Mouse (Mus musculus): ENCODE data around the gene Hormad2. TPM values are rescaled to one million over a fixed set of nuclear protein-coding genes. Genes with fewer than 3 reads are reported as not detected.

Gene Hormad2
- polyA plus RNA-seq, 1 experiment from 2014 or later, result 0.31 TPM

DNA sequence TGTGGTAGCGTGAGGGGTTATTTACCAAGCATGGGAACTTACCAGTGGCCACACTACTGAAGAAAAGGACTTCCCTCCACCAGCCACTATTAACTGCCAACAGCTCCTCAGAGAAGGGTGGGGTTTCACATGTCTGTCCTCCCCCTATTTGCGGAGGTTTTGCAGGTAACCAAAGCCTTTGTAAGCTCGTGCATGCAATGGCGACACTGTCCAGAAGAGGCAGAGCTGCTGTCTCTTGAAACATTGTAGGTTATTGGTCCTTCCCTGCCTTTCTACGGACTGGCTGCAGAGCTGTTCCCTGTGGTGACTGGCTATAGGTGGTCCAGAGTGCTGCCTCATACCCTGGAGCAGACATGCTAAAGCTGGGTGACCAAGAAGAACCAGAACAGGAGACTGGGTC lies 28.2 kb upstream of the Hormad2 start:
- no peak overlapping the region for H3K9ac ChIP-seq (replicated peaks)
- no peak overlapping the region for H3K4me3 ChIP-seq (replicated peaks)
- no peak for ATAC-seq (ENCODE audit: insufficient number of reproducible peaks, insufficient read depth, low FRiP score, low TSS enrichment, low read depth)
- no peaks in the 10 kb centered on the region for H3K36me3 ChIP-seq
- H3K27me3 ChIP-seq, result no peaks in the 10 kb centered on the region
- H3K9me3 ChIP-seq, result no peaks in the 10 kb centered on the region
- no peak overlapping the region for H3K4me2 ChIP-seq
- WGBS, result 66% methylated on average over 5 of the region's 5 CpGs
- H3K27ac ChIP-seq, result no peak overlapping the region
- H3K4me1 ChIP-seq (replicated peaks), result peaks cover 19% of the 10 kb centered on the region

DNA sequence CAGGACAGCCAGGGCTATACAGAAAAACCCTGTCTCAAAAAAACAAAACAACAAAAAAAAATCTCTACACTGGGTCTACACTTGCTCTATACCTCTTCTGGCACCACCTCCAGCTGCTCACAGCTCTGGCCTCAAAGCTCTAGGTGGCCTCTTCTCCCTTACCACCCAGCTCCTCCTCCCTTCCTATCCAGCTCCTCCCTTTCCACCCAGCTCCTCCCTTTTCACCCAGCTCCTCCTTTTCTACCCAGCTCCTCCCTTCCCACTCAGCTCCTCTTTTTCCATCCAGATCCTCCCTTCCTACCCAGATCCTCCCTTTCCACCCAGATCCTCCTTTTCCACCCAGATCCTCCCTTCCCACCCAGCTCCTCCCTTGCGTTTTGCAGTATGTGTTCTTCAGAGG lies 26.5 kb upstream of the Hormad2 start:
- H3K9me3 ChIP-seq, result no peaks in the 10 kb centered on the region
- 94% methylated on average over 1 of the region's 1 CpGs for WGBS
- ATAC-seq (ENCODE audit: insufficient number of reproducible peaks, insufficient read depth, low FRiP score, low TSS enrichment, low read depth), result no peak

DNA sequence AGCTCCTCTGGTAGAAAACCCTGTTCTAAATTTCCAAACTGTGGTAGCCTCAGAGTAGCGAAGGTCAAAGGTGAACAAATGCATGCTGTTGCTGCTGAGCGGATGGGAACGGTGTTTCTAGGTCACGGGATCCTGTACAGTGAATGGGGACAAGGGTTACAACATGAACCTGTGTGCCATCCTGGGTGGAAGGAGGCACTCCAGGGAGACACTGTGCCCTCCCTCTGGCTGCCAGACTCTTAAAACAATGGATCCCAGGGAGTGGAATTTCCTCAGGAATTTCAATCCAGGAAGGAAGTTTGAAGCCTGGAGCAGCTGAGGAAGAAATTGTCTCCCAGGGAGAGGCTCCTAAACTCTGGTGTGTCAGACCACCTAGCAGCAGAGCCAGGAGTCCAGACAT lies 25.3 kb upstream of the Hormad2 start:
- Histone ChIP-seq H3K27ac (no peak overlapping the region), H3K4me3 (replicated peaks) (no peak overlapping the region), H3K36me3 (no peaks in the 10 kb centered on the region), H3K27me3 (no peaks in the 10 kb centered on the region), H3K9ac (replicated peaks) (no peak overlapping the region), H3K4me1 (replicated peaks) (0 out of 2 replicates have a peak, but pooled peaks cover under 1% of the 10 kb centered on the region), H3K9me3 (no peaks in the 10 kb centered on the region), H3K4me2 (no peak overlapping the region)
- ATAC-seq (ENCODE audit: insufficient number of reproducible peaks, insufficient read depth, low FRiP score, low TSS enrichment, low read depth), result no peak
- WGBS, result 74% methylated on average over 4 of the region's 4 CpGs

More for the DNA sequence above, 26.5 kb upstream of the Hormad2 start:
- no peak overlapping the region for H3K4me3 ChIP-seq (replicated peaks)
- no peak overlapping the region for H3K9ac ChIP-seq (replicated peaks)
- no peak overlapping the region for H3K4me2 ChIP-seq
- no peaks in the 10 kb centered on the region for H3K36me3 ChIP-seq
- no peaks in the 10 kb centered on the region for H3K27me3 ChIP-seq
- peaks cover 9% of the 10 kb centered on the region for H3K4me1 ChIP-seq (replicated peaks)
- no peak overlapping the region for H3K27ac ChIP-seq

DNA sequence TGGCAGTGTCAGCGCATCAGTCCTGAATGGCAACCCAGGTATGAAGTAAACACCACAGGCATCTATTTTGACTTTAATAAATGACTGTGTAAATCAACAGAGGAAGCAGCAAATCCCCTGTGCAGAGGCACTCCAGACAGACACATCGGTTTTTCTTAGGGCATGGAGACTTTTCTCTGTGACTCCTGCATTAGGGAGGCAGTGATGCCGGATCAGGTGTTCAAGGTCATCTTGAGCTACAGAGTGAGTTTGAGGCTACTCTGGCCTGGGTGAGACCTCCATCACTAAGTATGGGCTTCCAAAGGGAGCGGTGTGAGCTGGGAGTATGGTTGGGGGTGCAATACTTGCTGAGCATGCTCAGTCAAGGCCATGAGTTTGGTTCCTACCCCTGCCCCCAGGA lies 23.7 kb upstream of the Hormad2 start:
- WGBS, result 83% methylated on average over 4 of the region's 4 CpGs
- H3K4me1 ChIP-seq (replicated peaks), result 0 out of 2 replicates have a peak, but pooled peaks cover 8% of the 10 kb centered on the region
- no peak overlapping the region for H3K27ac ChIP-seq
- H3K9ac ChIP-seq (replicated peaks), result no peak overlapping the region
- no peaks in the 10 kb centered on the region for H3K27me3 ChIP-seq
- ATAC-seq (ENCODE audit: insufficient number of reproducible peaks, insufficient read depth, low FRiP score, low TSS enrichment, low read depth), result no peak
- H3K4me2 ChIP-seq, result no peak overlapping the region
- no peaks in the 10 kb centered on the region for H3K9me3 ChIP-seq
- no peak overlapping the region for H3K4me3 ChIP-seq (replicated peaks)
- no peaks in the 10 kb centered on the region for H3K36me3 ChIP-seq

DNA sequence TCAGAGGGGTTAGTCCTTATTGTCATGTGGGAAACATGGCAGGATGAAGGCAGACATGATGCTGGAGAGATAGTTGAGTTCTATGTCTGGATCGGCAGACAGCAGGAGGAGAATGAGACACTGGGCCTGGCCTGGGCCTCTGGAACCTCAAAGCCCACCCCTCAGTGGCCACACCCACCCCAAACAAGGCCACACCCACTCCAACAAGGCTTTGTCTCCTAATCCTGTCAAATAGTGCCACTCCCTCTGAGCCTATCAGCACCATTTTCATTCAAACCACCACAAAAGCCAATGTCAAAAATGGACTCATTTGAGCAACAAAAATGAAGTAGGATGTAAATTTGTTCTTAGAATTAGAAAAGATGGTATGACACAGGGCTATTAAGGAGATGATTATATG lies 23.3 kb upstream of the Hormad2 start:
- 88% methylated on average over 1 of the region's 1 CpGs for WGBS
- H3K4me3 ChIP-seq (replicated peaks), result no peak overlapping the region
- no peak overlapping the region for H3K9ac ChIP-seq (replicated peaks)
- H3K4me1 ChIP-seq (replicated peaks), result 0 out of 2 replicates have a peak, but pooled peaks cover 8% of the 10 kb centered on the region
- no peak for ATAC-seq (ENCODE audit: insufficient number of reproducible peaks, insufficient read depth, low FRiP score, low TSS enrichment, low read depth)
- no peaks in the 10 kb centered on the region for H3K36me3 ChIP-seq
- H3K4me2 ChIP-seq, result no peak overlapping the region
- no peaks in the 10 kb centered on the region for H3K9me3 ChIP-seq
- no peaks in the 10 kb centered on the region for H3K27me3 ChIP-seq
- no peak overlapping the region for H3K27ac ChIP-seq

DNA sequence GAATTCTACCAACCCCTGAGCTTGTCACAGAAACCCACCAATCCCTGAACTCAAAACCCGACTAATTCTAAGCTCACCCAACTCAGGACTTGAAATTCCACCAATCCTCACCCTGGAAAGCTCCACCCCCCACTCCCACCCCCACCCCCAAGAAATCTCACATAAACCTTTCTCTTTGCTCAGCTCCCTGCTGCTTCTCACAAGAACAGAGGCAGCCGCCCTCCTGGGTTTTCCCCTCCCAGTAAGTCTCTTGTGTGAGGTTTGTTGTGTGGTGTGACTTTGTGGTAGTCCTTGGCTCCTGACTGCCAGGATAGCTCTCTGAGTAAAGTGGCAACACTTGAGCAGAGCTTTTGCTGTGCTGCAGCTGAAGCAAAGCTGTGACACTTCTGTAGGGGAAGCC lies 22.0 kb upstream of the Hormad2 start:
- no peaks in the 10 kb centered on the region for H3K36me3 ChIP-seq
- ATAC-seq (ENCODE audit: insufficient number of reproducible peaks, insufficient read depth, low FRiP score, low TSS enrichment, low read depth), result no peak
- H3K27ac ChIP-seq, result no peak overlapping the region
- no peak overlapping the region for H3K4me2 ChIP-seq
- H3K9me3 ChIP-seq, result no peaks in the 10 kb centered on the region
- H3K9ac ChIP-seq (replicated peaks), result no peak overlapping the region
- H3K4me1 ChIP-seq (replicated peaks), result 0 out of 2 replicates have a peak, but pooled peaks cover 8% of the 10 kb centered on the region
- H3K27me3 ChIP-seq, result peaks cover 3% of the 10 kb centered on the region; the same call in 1 of the 2 replicates
- H3K4me3 ChIP-seq (replicated peaks), result no peak overlapping the region
- WGBS, result 54% methylated on average over 2 of the region's 2 CpGs

DNA sequence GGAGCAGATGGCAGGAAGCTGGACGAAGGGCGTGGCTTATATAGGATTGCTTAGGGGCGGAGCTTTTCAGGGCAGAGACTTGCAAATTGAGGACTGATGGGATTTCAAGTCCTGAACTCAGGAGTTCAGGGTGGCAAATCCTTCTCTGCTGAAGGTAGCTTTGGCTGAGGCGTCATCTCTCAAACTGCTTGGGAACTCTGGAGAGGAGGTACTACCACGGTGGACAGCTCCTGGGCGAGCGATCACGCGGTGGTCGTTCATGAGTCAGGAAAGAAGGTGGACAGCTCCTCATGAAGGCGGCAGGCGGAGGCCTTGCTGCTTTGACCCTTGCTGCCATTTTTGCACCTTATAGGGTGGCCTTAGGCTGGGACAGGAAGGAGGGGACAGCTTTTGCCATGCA lies 20.2 kb upstream of the Hormad2 start:
- H3K27me3 ChIP-seq, result peaks cover 7% of the 10 kb centered on the region; the same call in 1 of the 2 replicates
- 17% methylated on average over 12 of the region's 12 CpGs for WGBS
- H3K4me1 ChIP-seq (replicated peaks), result 0 out of 2 replicates have a peak, but pooled peaks cover 8% of the 10 kb centered on the region
- H3K27ac ChIP-seq, result no peak overlapping the region
- no peak overlapping the region for H3K4me2 ChIP-seq
- no peak overlapping the region for H3K4me3 ChIP-seq (replicated peaks)
- no peak overlapping the region for H3K9ac ChIP-seq (replicated peaks)
- no peaks in the 10 kb centered on the region for H3K9me3 ChIP-seq
- no peaks in the 10 kb centered on the region for H3K36me3 ChIP-seq
- ATAC-seq (ENCODE audit: insufficient number of reproducible peaks, insufficient read depth, low FRiP score, low TSS enrichment, low read depth), result no peak

DNA sequence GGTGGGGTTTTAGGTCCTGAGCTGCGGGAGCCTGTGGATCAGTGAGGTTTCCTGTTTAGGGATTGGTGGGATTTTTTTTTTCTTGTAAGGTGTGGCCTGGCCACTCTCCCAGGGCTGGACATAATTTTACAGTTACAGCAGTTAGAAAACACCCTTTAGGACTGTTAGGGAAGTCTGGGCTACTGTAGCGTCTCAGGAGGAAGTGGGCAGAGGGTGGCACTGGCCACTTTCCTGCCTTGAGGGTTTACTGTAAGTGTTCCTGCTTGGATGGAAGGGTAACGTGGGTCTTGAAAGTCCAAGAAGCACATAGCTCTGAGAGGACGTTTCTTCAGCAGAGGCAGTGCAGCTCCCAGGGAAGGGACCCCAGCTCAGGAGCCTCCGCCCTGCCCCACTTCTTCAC lies 19.7 kb upstream of the Hormad2 start:
- 0 out of 2 replicates have a peak, but pooled peaks cover 8% of the 10 kb centered on the region for H3K4me1 ChIP-seq (replicated peaks)
- H3K36me3 ChIP-seq, result no peaks in the 10 kb centered on the region
- whole genome bisulfite sequencing, result 58% methylated on average over 5 of the region's 5 CpGs
- H3K9ac ChIP-seq (replicated peaks), result no peak overlapping the region
- H3K4me3 ChIP-seq (replicated peaks), result no peak overlapping the region
- H3K9me3 ChIP-seq, result no peaks in the 10 kb centered on the region
- no peak for ATAC-seq (ENCODE audit: insufficient number of reproducible peaks, insufficient read depth, low FRiP score, low TSS enrichment, low read depth)
- H3K27me3 ChIP-seq, result peaks cover 7% of the 10 kb centered on the region; the same call in 1 of the 2 replicates
- no peak overlapping the region for H3K27ac ChIP-seq
- H3K4me2 ChIP-seq, result no peak overlapping the region

DNA sequence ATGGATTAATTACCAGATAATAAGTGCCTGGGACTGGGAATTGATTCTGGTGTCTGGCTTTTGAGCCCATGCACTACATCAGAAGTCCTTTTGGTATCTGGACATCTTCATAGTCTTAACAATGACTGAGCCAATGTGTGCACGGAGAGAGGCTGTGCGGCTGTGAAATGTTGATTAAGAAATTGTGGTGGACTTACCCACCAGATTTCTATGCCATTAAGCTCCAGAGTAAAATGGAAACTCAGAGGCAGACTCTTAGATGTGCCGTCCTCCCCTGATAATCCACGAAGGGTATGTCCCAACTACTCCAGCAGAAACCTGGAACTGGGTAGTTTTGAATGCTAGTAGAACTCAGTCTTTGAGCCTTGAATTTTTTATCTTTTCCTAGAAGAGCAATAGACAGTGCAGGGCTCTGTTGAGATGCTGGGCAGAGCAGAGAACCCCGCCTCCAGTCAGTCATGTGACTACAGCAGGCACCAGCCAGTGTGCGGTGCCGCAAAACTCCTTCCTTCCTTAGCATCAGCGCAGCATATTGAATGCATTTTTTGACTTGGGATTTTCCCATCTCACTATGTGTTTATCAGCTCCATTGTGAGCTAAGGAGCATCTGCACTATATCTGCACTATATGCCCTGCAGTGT lies 14.1 kb upstream of the Hormad2 start:
- H3K27ac ChIP-seq, result no peak overlapping the region
- 75% methylated on average over 8 of the region's 8 CpGs for WGBS
- H3K27me3 ChIP-seq, result peaks cover 7% of the 10 kb centered on the region; the same call in 1 of the 2 replicates
- H3K4me1 ChIP-seq (replicated peaks), result no peaks in the 10 kb centered on the region
- no peak overlapping the region for H3K4me3 ChIP-seq (replicated peaks)
- no peaks in the 10 kb centered on the region for H3K36me3 ChIP-seq
- H3K9ac ChIP-seq (replicated peaks), result no peak overlapping the region
- ATAC-seq (ENCODE audit: insufficient number of reproducible peaks, insufficient read depth, low FRiP score, low TSS enrichment, low read depth), result no peak
- no peaks in the 10 kb centered on the region for H3K9me3 ChIP-seq
- no peak overlapping the region for H3K4me2 ChIP-seq

DNA sequence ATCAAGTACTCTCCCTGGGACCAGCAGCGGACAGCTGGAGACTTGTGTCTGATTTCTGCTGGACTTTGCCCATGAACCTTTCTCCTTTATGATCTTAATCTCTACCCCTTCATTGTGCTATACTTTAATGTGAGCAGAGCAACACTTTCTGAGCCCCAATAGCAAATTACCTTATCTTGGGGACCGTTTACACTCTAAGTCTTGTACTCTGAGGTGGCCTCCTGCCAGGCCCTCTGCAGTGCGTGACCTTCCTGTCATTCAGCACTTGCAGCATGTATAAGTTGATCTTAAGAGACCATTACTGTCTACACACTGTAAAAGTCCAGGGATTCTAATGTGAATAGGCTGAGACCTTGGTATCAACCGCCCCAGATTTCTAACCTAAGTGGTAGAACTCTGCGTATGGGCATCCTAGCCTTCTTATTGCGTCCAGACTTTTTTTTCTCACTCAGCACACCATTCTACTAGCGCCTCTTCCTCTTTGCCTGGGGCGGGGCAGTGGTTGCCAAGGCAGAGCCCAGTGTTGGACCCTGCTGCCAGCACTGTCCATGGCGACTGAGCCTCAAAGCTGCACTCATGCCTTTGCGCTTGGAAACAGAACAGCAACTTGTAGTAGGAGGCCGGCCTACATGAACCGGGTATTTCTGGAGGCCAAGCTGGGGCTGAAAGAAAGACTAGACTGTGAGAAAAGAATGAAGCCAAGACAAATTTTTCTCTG lies 11.7 kb upstream of the Hormad2 start:
- ATAC-seq (ENCODE audit: insufficient number of reproducible peaks, insufficient read depth, low FRiP score, low TSS enrichment, low read depth), result no peak
- 82% methylated on average over 12 of the region's 12 CpGs for WGBS

DNA sequence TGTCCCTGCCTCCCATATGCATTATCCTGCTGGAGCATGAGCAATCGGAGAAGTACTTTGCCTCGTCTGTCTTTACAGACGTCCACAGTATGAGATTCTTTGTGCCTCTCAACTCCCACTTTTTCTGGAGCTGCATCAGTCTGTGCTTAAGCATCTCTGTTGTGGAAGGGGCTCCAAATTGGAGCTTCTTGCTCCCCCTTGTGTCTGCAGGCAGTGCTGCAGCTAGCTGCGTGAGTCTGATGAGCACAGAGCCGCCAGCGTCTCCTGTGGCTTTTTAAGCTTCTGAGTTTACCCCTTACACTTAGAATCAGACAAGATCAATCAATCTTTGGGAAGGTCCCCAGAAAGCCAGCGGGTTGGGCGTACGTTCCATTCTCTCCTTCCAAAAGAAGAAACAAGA lies 10.2 kb upstream of the Hormad2 start:
- no peak for ATAC-seq (ENCODE audit: insufficient number of reproducible peaks, insufficient read depth, low FRiP score, low TSS enrichment, low read depth)
- Histone ChIP-seq H3K27me3 (no peaks in the 10 kb centered on the region), H3K4me3 (replicated peaks) (no peak overlapping the region), H3K4me2 (no peak overlapping the region), H3K4me1 (replicated peaks) (no peaks in the 10 kb centered on the region), H3K36me3 (no peaks in the 10 kb centered on the region), H3K27ac (no peak overlapping the region), H3K9ac (replicated peaks) (no peak overlapping the region), H3K9me3 (no peaks in the 10 kb centered on the region)
- WGBS, result 26% methylated on average over 9 of the region's 9 CpGs

More for the DNA sequence above, 11.7 kb upstream of the Hormad2 start:
- Histone ChIP-seq H3K4me1 (replicated peaks) (no peaks in the 10 kb centered on the region), H3K9me3 (no peaks in the 10 kb centered on the region), H3K27ac (no peak overlapping the region), H3K27me3 (0 out of 2 replicates have a peak, but pooled peaks cover 2% of the 10 kb centered on the region), H3K9ac (replicated peaks) (no peak overlapping the region), H3K4me2 (no peak overlapping the region), H3K36me3 (no peaks in the 10 kb centered on the region), H3K4me3 (replicated peaks) (no peak overlapping the region)

Measured in limb, embryonic 12.5 days (tissue).